In the genomic region with DNA sequence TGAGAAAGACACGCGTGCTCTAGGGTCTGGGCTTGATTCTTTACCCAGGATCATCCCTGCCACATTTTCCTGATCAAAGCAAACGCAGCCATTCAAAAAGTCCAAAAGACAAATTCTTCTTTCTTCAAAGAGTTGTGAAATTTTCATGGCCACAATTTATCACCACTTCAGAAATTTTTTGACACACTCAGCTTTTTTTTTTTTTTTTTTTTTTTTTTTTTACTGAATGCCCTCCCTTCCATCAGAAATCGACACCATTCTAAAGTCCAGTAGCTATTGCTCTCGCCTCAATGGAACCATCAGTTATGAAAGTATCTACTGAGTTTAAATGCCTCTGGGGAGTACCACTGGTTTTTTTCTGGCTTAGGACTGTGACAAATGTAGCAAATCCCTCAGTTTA, we compare ENCODE assay signal across 22 mouse cellular contexts. TPM values are rescaled to one million over a fixed set of nuclear protein-coding genes. Genes with fewer than 3 reads are reported as not detected.
"Had no signal": no experiment of that assay in that cellular context is flagged by ENCODE, and none has a peak within 500 bp of the region (broad histone marks: within the 10 kb centered on the region; RNA-seq: fewer than 3 reads in every experiment).

No protein-coding gene starts in this region.

- H3K4me2 ChIP-seq: lung, embryonic 15.5 days; midbrain, embryonic 11.5 days; midbrain, embryonic 13.5 days; midbrain, embryonic 15.5 days; neural tube, embryonic 13.5 days; neural tube, embryonic 15.5 days had no signal

- H3K36me3 ChIP-seq: lung, embryonic 15.5 days; midbrain, embryonic 13.5 days; midbrain, embryonic 15.5 days; neural tube, embryonic 13.5 days; neural tube, embryonic 15.5 days had no signal

- H3K9ac ChIP-seq: liver, postnatal 0 days; lung, embryonic 15.5 days; midbrain, embryonic 13.5 days; midbrain, embryonic 15.5 days; neural tube, embryonic 13.5 days; neural tube, embryonic 15.5 days had no signal

- H3K4me1 ChIP-seq: lung, embryonic 15.5 days; midbrain, embryonic 13.5 days; midbrain, embryonic 15.5 days; neural tube, embryonic 13.5 days; neural tube, embryonic 15.5 days had no signal

- ATAC-seq: liver, postnatal 0 days; lung, postnatal 0 days; midbrain, embryonic 13.5 days; midbrain, embryonic 15.5 days had no signal

- DNase-seq: liver, postnatal 0 days; lung, adult 2 months; lung, postnatal 14 days; lung, postnatal 36 days; retina, postnatal 1 day; right cerebral cortex, adult 18-20 months; right cerebral cortex, postnatal 25 days; right cerebral cortex, postnatal 4 days; spleen, adult 18-20 months; thymus, adult 18-20 months; thymus, postnatal 14 days; thymus, postnatal 36 days had no signal

- H3K9me3 ChIP-seq: lung, embryonic 15.5 days; megakaryocyte, embryonic 14.5 days; midbrain, embryonic 13.5 days; midbrain, embryonic 15.5 days; neural tube, embryonic 13.5 days; neural tube, embryonic 15.5 days had no signal

- H3K4me3 ChIP-seq: lung, embryonic 15.5 days; megakaryocyte, embryonic 14.5 days; midbrain, embryonic 13.5 days; midbrain, embryonic 15.5 days; neural tube, embryonic 13.5 days; neural tube, embryonic 15.5 days had no signal

- H3K27me3 ChIP-seq: lung, embryonic 15.5 days; megakaryocyte, embryonic 14.5 days; midbrain, embryonic 13.5 days; midbrain, embryonic 15.5 days; neural tube, embryonic 13.5 days; neural tube, embryonic 15.5 days had no signal

- H3K27ac ChIP-seq: lung, embryonic 15.5 days; macrophage; midbrain, embryonic 13.5 days; midbrain, embryonic 15.5 days; neural tube, embryonic 13.5 days; neural tube, embryonic 15.5 days had no signal

RNA-seq across cellular contexts. Expression of gene Abcc2, which starts 1.6 kb away (rescaled TPM):
- polyA plus RNA-seq: midbrain, embryonic 11.5 days; thymus, postnatal 0 days had no signal
